Mouse (Mus musculus) lung, embryonic 16.5 days (tissue): ENCODE data around the gene Ctu2. TPM values are rescaled to one million over a fixed set of nuclear protein-coding genes. Genes with fewer than 3 reads are reported as not detected.

Experiments used
- ATAC-seq: fragments of 200-750 bp; cut with Nextera tagmentation; 2 replicates; pipeline ENCODE4 v1.8.0; 2017; ENCODE audit warnings: low read depth, mild to moderate bottlenecking, moderate library complexity
- H3K27ac ChIP-seq: fragments of 300-500 bp; sonication (generic); 2 replicates; pipeline ENCODE4 v1.5.1; 2014; ENCODE audit warnings: mild to moderate bottlenecking, control low read depth, low read length
- H3K27me3 ChIP-seq: fragments of 300-500 bp; sonication (generic); 2 replicates; pipeline ENCODE4 v1.6.1; 2014; ENCODE audit warnings: low read depth, low read length, mixed read lengths; ENCODE audit not compliant: control insufficient read depth, insufficient read depth
- H3K36me3 ChIP-seq: fragments of 300-500 bp; sonication (generic); 2 replicates; pipeline ENCODE4 v1.6.1; 2014; ENCODE audit warnings: low read length; ENCODE audit not compliant: control insufficient read depth, insufficient read depth
- H3K4me1 ChIP-seq: fragments of 300-500 bp; sonication (generic); replicated peaks from 2 replicates; pipeline ENCODE4 v1.6.1; 2014; ENCODE audit warnings: low read length, mixed read lengths; ENCODE audit not compliant: control insufficient read depth, insufficient read depth
- H3K4me2 ChIP-seq: fragments of 300-500 bp; sonication (generic); 2 replicates; pipeline ENCODE4 v1.6.1; 2014; ENCODE audit warnings: low read depth, low read length, control low read depth
- H3K4me3 ChIP-seq: fragments of 300-500 bp; sonication (generic); 2 replicates; pipeline ENCODE4 v1.5.1; 2014; ENCODE audit warnings: mild to moderate bottlenecking, low read length, control low read depth
- H3K9ac ChIP-seq: fragments of 300-500 bp; sonication (generic); 2 replicates; pipeline ENCODE4 v1.6.1; 2014; ENCODE audit warnings: low read length, control low read depth
- H3K9me3 ChIP-seq: fragments of 300-500 bp; sonication (generic); 2 replicates; pipeline ENCODE4 v1.6.1; 2016; ENCODE audit warnings: low read length; ENCODE audit not compliant: control insufficient read depth
- WGBS: fragments of 180-500 bp; shearing (Covaris S2); extraction: QIAGEN DNeasy Blood & Tissue Kit; methylation state at CpG from one replicate; pipeline ENCODE4 v1.1.7; 2014; 5-methylcytosine and 5-hydroxymethylcytosine counted together
- polyA plus RNA-seq: library from polyadenylated mRNA; unstranded; fragments of >200 nt; fragmentation: Nextera tagmentation; extraction: Ambion mirVana; gene quantifications from 2 replicates; pipeline ENCODE4 v1.2.1, GENCODE M21; 2015

Ctu2 gene
- polyA plus RNA-seq, 1 experiment from 2014 or later = 36.9 TPM

DNA sequence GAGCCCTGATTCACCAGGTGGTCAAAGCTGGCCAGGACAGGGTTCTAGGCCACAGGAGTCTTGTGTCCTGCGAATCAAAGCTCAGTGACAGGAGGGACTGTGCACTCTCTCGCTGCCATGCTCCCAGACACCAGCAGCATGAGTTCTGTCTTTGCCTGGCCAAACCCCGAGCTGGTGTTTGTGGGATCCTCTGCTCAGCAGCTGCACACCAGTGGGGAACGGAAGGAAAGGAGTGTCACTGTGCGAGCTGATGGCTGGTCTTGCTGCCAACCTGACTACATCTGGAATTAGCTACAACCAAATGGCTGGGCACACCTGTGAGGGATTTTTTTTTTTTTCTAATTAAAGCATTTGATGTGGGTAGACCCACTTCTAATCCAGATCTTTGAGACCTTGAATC is 5.3 kb upstream of the Ctu2 start:
- H3K4me3 ChIP-seq = no peak overlapping the region
- H3K9me3 ChIP-seq = no peaks in the 10 kb centered on the region
- H3K9ac ChIP-seq = no peak overlapping the region
- no peak for ATAC-seq
- no peak overlapping the region for H3K4me2 ChIP-seq
- H3K36me3 ChIP-seq = peaks cover 14% of the 10 kb centered on the region
- 74% methylated on average over 5 of the region's 5 CpGs for WGBS
- H3K27me3 ChIP-seq = no peaks in the 10 kb centered on the region
- peaks cover 6% of the 10 kb centered on the region for H3K4me1 ChIP-seq
- no peak overlapping the region for H3K27ac ChIP-seq

DNA sequence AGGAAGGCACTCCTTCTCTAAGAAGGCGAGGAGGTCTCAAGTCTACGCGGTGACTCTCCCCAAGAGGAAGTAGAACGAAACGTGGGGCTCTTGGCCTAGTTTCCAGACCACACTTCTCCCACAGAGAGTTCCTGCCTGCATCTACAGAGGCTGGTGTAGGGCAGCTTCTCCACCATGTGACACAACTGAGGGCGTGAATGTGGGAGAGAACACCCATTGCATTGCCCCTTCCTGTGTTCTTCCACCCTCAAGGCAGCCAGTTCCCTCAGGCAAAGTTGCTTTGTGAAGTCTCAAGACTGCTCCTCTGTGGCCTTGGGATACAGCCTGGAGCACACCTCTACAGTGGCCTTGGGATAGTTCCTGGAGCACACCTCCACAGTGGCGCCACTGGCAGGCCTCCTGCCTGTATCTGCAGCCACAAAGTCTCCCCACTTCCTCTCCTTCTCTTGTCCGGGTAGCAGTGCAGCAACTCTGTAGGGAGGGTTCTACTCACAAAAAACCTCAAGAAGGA is 2.0 kb upstream of the Ctu2 start:
- H3K9ac ChIP-seq = no peak overlapping the region
- H3K36me3 ChIP-seq = 0 out of 2 replicates have a peak, but pooled peaks cover 2% of the 10 kb centered on the region
- 81% methylated on average over 8 of the region's 8 CpGs for WGBS
- no peak overlapping the region for H3K4me2 ChIP-seq
- no peak for ATAC-seq
- H3K27me3 ChIP-seq = no peaks in the 10 kb centered on the region
- H3K27ac ChIP-seq = no peak overlapping the region
- no peaks in the 10 kb centered on the region for H3K9me3 ChIP-seq
- peaks cover 12% of the 10 kb centered on the region for H3K4me1 ChIP-seq
- H3K4me3 ChIP-seq = no peak overlapping the region

GRCm38 (mm10) chr8:122474951-122475560 is 887 bp upstream of the Ctu2 start:
- peak; percentile 20 for ATAC-seq
- peak overlapping the region; percentile 95 for H3K9ac ChIP-seq
- H3K4me1 ChIP-seq = peaks cover 12% of the 10 kb centered on the region
- 5% methylated on average over 16 of the region's 16 CpGs for WGBS
- H3K27ac ChIP-seq = no peak overlapping the region; the same call in 1 of the 2 replicates
- no peaks in the 10 kb centered on the region for H3K27me3 ChIP-seq
- H3K9me3 ChIP-seq = no peaks in the 10 kb centered on the region
- H3K36me3 ChIP-seq = peaks cover 7% of the 10 kb centered on the region; the same call in 1 of the 2 replicates
- H3K4me3 ChIP-seq = peak overlapping the region; percentile 99
- peak overlapping the region; percentile 64 for H3K4me2 ChIP-seq

DNA sequence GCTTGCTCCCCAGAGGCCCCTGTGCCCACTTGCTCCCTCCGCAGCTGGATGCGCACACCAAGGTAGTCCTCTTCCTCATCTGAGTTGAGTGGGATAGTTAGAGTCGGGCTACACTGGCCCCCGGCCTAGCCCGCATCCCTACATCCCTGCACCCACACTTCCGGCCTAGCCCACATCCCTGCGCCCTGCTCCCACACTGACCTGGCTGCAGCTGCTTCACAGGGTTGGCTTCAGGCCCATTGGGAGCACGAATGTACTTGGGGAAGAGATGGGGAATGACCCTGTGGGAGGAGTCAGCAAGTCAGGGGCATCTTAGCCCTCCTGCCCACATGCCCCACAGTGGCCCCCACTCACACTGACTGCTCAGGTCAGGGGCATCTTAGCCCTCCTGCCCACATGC is 6.5 kb downstream of the Ctu2 start:
- 86% methylated on average over 8 of the region's 8 CpGs for WGBS

GRCm38 (mm10) chr8:122483877-122484276 is 7.9 kb downstream of the Ctu2 start:
- H3K4me2 ChIP-seq = no peak overlapping the region
- H3K4me3 ChIP-seq = no peak overlapping the region
- no peaks in the 10 kb centered on the region for H3K4me1 ChIP-seq
- ATAC-seq = no peak
- no peak overlapping the region for H3K9ac ChIP-seq
- 92% methylated on average over 7 of the region's 7 CpGs for WGBS
- no peak overlapping the region for H3K27ac ChIP-seq
- H3K27me3 ChIP-seq = no peaks in the 10 kb centered on the region
- H3K36me3 ChIP-seq = peaks cover 82% of the 10 kb centered on the region
- no peaks in the 10 kb centered on the region for H3K9me3 ChIP-seq

More for the DNA sequence above, 6.5 kb downstream of the Ctu2 start:
- no peaks in the 10 kb centered on the region for H3K9me3 ChIP-seq
- H3K27ac ChIP-seq = no peak overlapping the region
- no peak for ATAC-seq
- no peaks in the 10 kb centered on the region for H3K4me1 ChIP-seq
- H3K4me3 ChIP-seq = no peak overlapping the region
- H3K27me3 ChIP-seq = no peaks in the 10 kb centered on the region
- H3K4me2 ChIP-seq = no peak overlapping the region
- peaks cover 68% of the 10 kb centered on the region for H3K36me3 ChIP-seq
- H3K9ac ChIP-seq = no peak overlapping the region

DNA sequence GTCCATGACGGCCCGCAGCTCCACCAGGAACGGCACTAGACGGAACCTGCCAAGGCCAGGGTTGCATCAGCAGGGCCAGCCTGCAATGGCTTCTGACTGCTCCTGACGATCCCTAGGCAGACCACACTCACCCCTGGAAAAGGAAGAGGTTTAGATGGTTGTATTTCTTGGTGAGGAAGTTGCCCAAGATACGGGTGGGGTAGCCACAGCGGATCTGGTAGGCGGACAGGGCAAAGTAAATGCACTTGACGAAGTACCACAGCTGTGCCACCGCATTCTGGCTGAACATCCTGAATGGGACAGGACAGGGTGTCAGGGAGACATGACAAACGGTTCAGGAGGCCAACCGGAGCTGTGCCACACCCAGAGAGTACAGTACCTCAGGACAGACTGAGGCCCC is 8.9 kb downstream of the Ctu2 start:
- no peak overlapping the region for H3K4me3 ChIP-seq
- no peaks in the 10 kb centered on the region for H3K9me3 ChIP-seq
- H3K9ac ChIP-seq = no peak overlapping the region
- H3K4me2 ChIP-seq = no peak overlapping the region
- no peak overlapping the region for H3K27ac ChIP-seq
- H3K27me3 ChIP-seq = no peaks in the 10 kb centered on the region
- H3K4me1 ChIP-seq = no peaks in the 10 kb centered on the region
- 84% methylated on average over 12 of the region's 12 CpGs for WGBS
- no peak for ATAC-seq
- H3K36me3 ChIP-seq = peaks cover 86% of the 10 kb centered on the region

GRCm38 (mm10) chr8:122488387-122488786 is 12.4 kb downstream of the Ctu2 start:
- H3K9ac ChIP-seq = no peak overlapping the region
- H3K27ac ChIP-seq = no peak overlapping the region
- H3K36me3 ChIP-seq = peaks cover 83% of the 10 kb centered on the region
- no peak overlapping the region for H3K4me2 ChIP-seq
- 93% methylated on average over 9 of the region's 9 CpGs for WGBS
- H3K9me3 ChIP-seq = no peaks in the 10 kb centered on the region
- ATAC-seq = no peak
- H3K4me1 ChIP-seq = no peaks in the 10 kb centered on the region
- no peak overlapping the region for H3K4me3 ChIP-seq
- H3K27me3 ChIP-seq = no peaks in the 10 kb centered on the region

DNA sequence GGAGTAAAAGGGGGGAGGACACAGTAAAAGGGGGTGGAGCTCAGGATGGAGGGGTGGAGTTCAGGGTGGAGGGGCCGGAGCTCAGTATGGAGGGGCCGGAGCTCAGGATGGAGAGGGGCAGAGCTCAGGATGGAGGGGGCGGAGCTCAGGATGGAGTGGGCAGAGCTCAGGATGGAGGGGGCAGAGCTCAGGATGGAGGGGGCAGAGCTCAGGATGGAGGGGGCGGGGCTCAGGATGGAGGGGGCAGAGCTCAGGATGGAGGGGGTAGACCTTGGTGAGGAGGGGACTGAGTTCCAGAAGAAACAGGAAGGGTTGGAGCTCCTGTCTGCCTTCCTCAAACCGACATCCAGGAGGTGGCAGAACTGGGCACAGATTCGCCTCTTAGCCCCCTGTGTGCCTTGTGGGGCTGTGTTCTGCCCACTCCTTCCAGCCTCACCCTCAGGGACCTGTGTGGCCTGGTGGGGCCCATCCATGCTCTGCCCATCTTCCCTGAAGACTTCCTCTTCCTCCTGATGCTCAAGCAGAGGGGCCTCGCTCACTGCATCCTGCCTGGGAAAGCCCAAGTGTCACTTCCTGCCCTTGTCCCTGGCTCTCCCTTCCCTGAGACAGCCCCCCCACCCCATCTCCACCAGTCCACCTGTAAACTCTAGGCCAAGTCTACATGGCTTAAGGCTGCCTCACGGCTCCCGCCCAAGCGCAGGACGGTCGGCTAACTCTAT is 21.2 kb downstream of the Ctu2 start:
- Histone ChIP-seq H3K4me1 (0 out of 2 replicates have a peak, but pooled peaks cover 2% of the 10 kb centered on the region), H3K27ac (peak overlapping the region; percentile 70), H3K9me3 (no peaks in the 10 kb centered on the region), H3K36me3 (peaks cover 67% of the 10 kb centered on the region), H3K9ac (no peak overlapping the region), H3K4me3 (no peak overlapping the region), H3K27me3 (no peaks in the 10 kb centered on the region), H3K4me2 (no peak overlapping the region)
- WGBS = 75% methylated on average over 12 of the region's 12 CpGs
- peak; percentile 32 for ATAC-seq

GRCm38 (mm10) chr8:122497912-122498311 is 22.0 kb downstream of the Ctu2 start:
- H3K9me3 ChIP-seq = no peaks in the 10 kb centered on the region
- 0 out of 2 replicates have a peak, but pooled peaks cover 2% of the 10 kb centered on the region for H3K4me1 ChIP-seq
- H3K36me3 ChIP-seq = peaks cover 62% of the 10 kb centered on the region
- ATAC-seq = no peak
- no peak overlapping the region for H3K9ac ChIP-seq
- no peak overlapping the region for H3K4me3 ChIP-seq
- no peaks in the 10 kb centered on the region for H3K27me3 ChIP-seq
- H3K27ac ChIP-seq = peak overlapping the region; percentile 70
- no peak overlapping the region for H3K4me2 ChIP-seq
- WGBS = 58% methylated on average over 17 of the region's 17 CpGs
